24 mouse cellular contexts compared by ENCODE assay signal in genomic region chr2:11216847-11217246, GRCm38 (mm10).
"Had no signal": no experiment of that assay in that cellular context is flagged by ENCODE, and none has a peak within 500 bp of the region (broad histone marks: within the 10 kb centered on the region; RNA-seq: fewer than 3 reads in every experiment).

No protein-coding gene starts in this region.

- ATAC-seq: intestine, embryonic 15.5 days; liver, embryonic 12.5 days had no signal

- H3K27me3 ChIP-seq: intestine, embryonic 15.5 days; limb, embryonic 13.5 days; liver, embryonic 12.5 days; liver, embryonic 15.5 days; lung, embryonic 15.5 days; neural tube, embryonic 12.5 days; neural tube, embryonic 15.5 days had no signal

- DNase-seq: kidney, adult 18-20 months; kidney, adult 9 months; kidney, postnatal 14 days; kidney, postnatal 4 days; layer of hippocampus, adult 9-11 months; liver; lung, adult 18-20 months; lung, postnatal 10 days; lung, postnatal 4 days; midbrain, embryonic 14.5 days; right cerebral cortex, adult 18-20 months; right cerebral cortex, postnatal 14 days; right cerebral cortex, postnatal 4 days; spleen, adult 18-20 months; thymus, postnatal 25 days had no signal

- H3K27ac ChIP-seq: intestine, embryonic 15.5 days; limb, embryonic 10.5 days; limb, embryonic 13.5 days; liver, embryonic 12.5 days; liver, embryonic 15.5 days; lung, embryonic 15.5 days; neural tube, embryonic 12.5 days; neural tube, embryonic 15.5 days had no signal

- H3K9me3 ChIP-seq: intestine, embryonic 15.5 days; limb, embryonic 10.5 days; limb, embryonic 13.5 days; liver, embryonic 12.5 days; liver, embryonic 15.5 days; lung, embryonic 15.5 days; neural tube, embryonic 12.5 days; neural tube, embryonic 15.5 days had no signal

- H3K4me1 ChIP-seq: intestine, embryonic 15.5 days; limb, embryonic 10.5 days; limb, embryonic 13.5 days; lung, embryonic 15.5 days; neural tube, embryonic 12.5 days; neural tube, embryonic 15.5 days had no signal

- H3K4me3 ChIP-seq: intestine, embryonic 15.5 days; limb, embryonic 10.5 days; limb, embryonic 13.5 days; liver, embryonic 12.5 days; liver, embryonic 15.5 days; lung, embryonic 15.5 days; neural tube, embryonic 12.5 days; neural tube, embryonic 15.5 days had no signal

- H3K9ac ChIP-seq: intestine, embryonic 15.5 days; limb, embryonic 13.5 days; liver, embryonic 12.5 days; liver, embryonic 15.5 days; lung, embryonic 15.5 days; neural tube, embryonic 12.5 days; neural tube, embryonic 15.5 days had no signal

- H3K36me3 ChIP-seq: intestine, embryonic 15.5 days; limb, embryonic 10.5 days; limb, embryonic 13.5 days; liver, embryonic 12.5 days; liver, embryonic 15.5 days; lung, embryonic 15.5 days; neural tube, embryonic 12.5 days; neural tube, embryonic 15.5 days had no signal

- H3K4me2 ChIP-seq: intestine, embryonic 15.5 days; limb, embryonic 13.5 days; liver, embryonic 12.5 days; liver, embryonic 15.5 days; lung, embryonic 15.5 days; midbrain, embryonic 11.5 days; neural tube, embryonic 12.5 days; neural tube, embryonic 15.5 days had no signal
